Mouse (Mus musculus) stomach, embryonic 16.5 days (tissue): ENCODE data around the gene Ttc24. TPM values are rescaled to one million over a fixed set of nuclear protein-coding genes. Genes with fewer than 3 reads are reported as not detected.

Experiments used
- ATAC-seq: fragments of 200-750 bp; cut with Nextera tagmentation; 2 replicates; pipeline ENCODE4 v1.8.0; 2017; ENCODE audit warnings: moderate number of reproducible peaks, moderate TSS enrichment; ENCODE audit not compliant: insufficient read depth, low FRiP score
- H3K27ac ChIP-seq: fragments of 300-500 bp; sonication (generic); 2 replicates; pipeline ENCODE4 v1.5.1; 2014; ENCODE audit warnings: low read length
- H3K27me3 ChIP-seq: fragments of 300-500 bp; sonication (generic); 2 replicates; pipeline ENCODE4 v1.6.1; 2014; ENCODE audit warnings: low read length, control low read depth, mixed read lengths; ENCODE audit not compliant: control insufficient read depth, insufficient read depth
- H3K36me3 ChIP-seq: fragments of 300-500 bp; sonication (generic); 2 replicates; pipeline ENCODE4 v1.6.1; 2014; ENCODE audit warnings: low read length; ENCODE audit not compliant: control insufficient read depth, insufficient read depth
- H3K4me1 ChIP-seq: fragments of 300-500 bp; sonication (generic); 2 replicates; pipeline ENCODE4 v1.6.1; 2014; ENCODE audit warnings: low read length, control low read depth, mixed read lengths; ENCODE audit not compliant: control insufficient read depth, insufficient read depth
- H3K4me2 ChIP-seq: fragments of 300-500 bp; sonication (generic); 2 replicates; pipeline ENCODE4 v1.6.1; 2014; ENCODE audit warnings: low read depth, low read length, mixed read lengths
- H3K4me3 ChIP-seq: fragments of 300-500 bp; sonication (generic); replicated peaks from 2 replicates; pipeline ENCODE4 v1.5.1; 2014; ENCODE audit warnings: mild to moderate bottlenecking, low read length
- H3K9ac ChIP-seq: fragments of 300-500 bp; sonication (generic); 2 replicates; pipeline ENCODE4 v1.6.1; 2014; ENCODE audit warnings: low read length
- H3K9me3 ChIP-seq: fragments of 300-500 bp; sonication (generic); replicated peaks from 2 replicates; pipeline ENCODE4 v1.6.1; 2016; ENCODE audit warnings: low read length, control low read depth; ENCODE audit not compliant: control insufficient read depth
- WGBS: fragments of 180-500 bp; shearing (Covaris S2); extraction: QIAGEN DNeasy Blood & Tissue Kit; methylation state at CpG from one replicate; pipeline ENCODE4 v1.1.7; 2014; 5-methylcytosine and 5-hydroxymethylcytosine counted together
- polyA plus RNA-seq: library from polyadenylated mRNA; unstranded; fragments of >200 nt; fragmentation: Nextera tagmentation; extraction: Ambion mirVana; gene quantifications from 2 replicates; pipeline ENCODE4 v1.2.1, GENCODE M21; 2015

Gene Ttc24
- not detected in 2 replicates for polyA plus RNA-seq

GRCm38 (mm10) chr3:88078204-88078603 is at the start of gene Ttc24:
Gene Ttc24, minus strand, starts transcription at chr3:88078304.
- Histone ChIP-seq H3K4me1 (peaks cover 12% of the 10 kb centered on the region), H3K27me3 (no peaks in the 10 kb centered on the region), H3K27ac (no peak within 1 kb of the TSS), H3K36me3 (no peaks in the 10 kb centered on the region), H3K9ac (no peak within 1 kb of the TSS), H3K4me2 (no peak within 1 kb of the TSS), H3K4me3 (no peak within 1 kb of the TSS), H3K9me3 (no peaks in the 10 kb centered on the region)
- no peak for ATAC-seq
- WGBS, result 67% methylated on average over 4 of the region's 4 CpGs

GRCm38 (mm10) chr3:88127636-88128035 is 49.5 kb upstream of the Ttc24 start:
- no peak overlapping the region for H3K27ac ChIP-seq
- no peaks in the 10 kb centered on the region for H3K27me3 ChIP-seq
- H3K4me2 ChIP-seq, result no peak overlapping the region
- no peaks in the 10 kb centered on the region for H3K4me1 ChIP-seq
- no peak for ATAC-seq
- WGBS, result 61% methylated on average over 3 of the region's 3 CpGs
- H3K4me3 ChIP-seq, result no peak overlapping the region
- no peaks in the 10 kb centered on the region for H3K36me3 ChIP-seq
- H3K9me3 ChIP-seq, result no peaks in the 10 kb centered on the region
- no peak overlapping the region for H3K9ac ChIP-seq

GRCm38 (mm10) chr3:88126181-88126580 is 48.1 kb upstream of the Ttc24 start:
- no peak for ATAC-seq
- H3K4me2 ChIP-seq, result no peak overlapping the region

GRCm38 (mm10) chr3:88125195-88125594 is 47.1 kb upstream of the Ttc24 start:
- no peak overlapping the region for H3K9ac ChIP-seq
- no peak overlapping the region for H3K27ac ChIP-seq
- no peaks in the 10 kb centered on the region for H3K27me3 ChIP-seq
- H3K36me3 ChIP-seq, result no peaks in the 10 kb centered on the region
- no peaks in the 10 kb centered on the region for H3K9me3 ChIP-seq
- H3K4me1 ChIP-seq, result no peaks in the 10 kb centered on the region
- WGBS, result 46% methylated on average over 4 of the region's 4 CpGs
- ATAC-seq, result no peak
- no peak overlapping the region for H3K4me2 ChIP-seq
- no peak overlapping the region for H3K4me3 ChIP-seq

More at GRCm38 (mm10) chr3:88126181-88126580, 48.1 kb upstream of the Ttc24 start:
- Histone ChIP-seq H3K4me1 (no peaks in the 10 kb centered on the region), H3K9me3 (no peaks in the 10 kb centered on the region), H3K36me3 (no peaks in the 10 kb centered on the region), H3K4me3 (no peak overlapping the region), H3K27ac (no peak overlapping the region), H3K9ac (no peak overlapping the region), H3K27me3 (no peaks in the 10 kb centered on the region)
- WGBS, result 65% methylated on average over 7 of the region's 7 CpGs

- H3K27ac ChIP-seq, result no peak overlapping the region
- no peak overlapping the region for H3K9ac ChIP-seq
- H3K9me3 ChIP-seq, result no peaks in the 10 kb centered on the region
- no peaks in the 10 kb centered on the region for H3K4me1 ChIP-seq
- H3K36me3 ChIP-seq, result no peaks in the 10 kb centered on the region
- no peak overlapping the region for H3K4me2 ChIP-seq
- H3K4me3 ChIP-seq, result no peak overlapping the region
- H3K27me3 ChIP-seq, result no peaks in the 10 kb centered on the region
- no peak for ATAC-seq
- 65% methylated on average over 14 of the region's 14 CpGs for WGBS
Observed at GRCm38 (mm10) chr3:88121164-88122131, 43.3 kb upstream of the Ttc24 start.

GRCm38 (mm10) chr3:88120117-88120651 is 42.1 kb upstream of the Ttc24 start:
- Histone ChIP-seq H3K9me3 (no peaks in the 10 kb centered on the region), H3K4me2 (no peak overlapping the region), H3K27me3 (no peaks in the 10 kb centered on the region), H3K36me3 (no peaks in the 10 kb centered on the region), H3K9ac (no peak overlapping the region), H3K27ac (no peak overlapping the region), H3K4me3 (no peak overlapping the region), H3K4me1 (no peaks in the 10 kb centered on the region)
- no peak for ATAC-seq
- 82% methylated on average over 19 of the region's 19 CpGs for WGBS

GRCm38 (mm10) chr3:88114396-88114795 is 36.3 kb upstream of the Ttc24 start:
- H3K4me1 ChIP-seq, result no peaks in the 10 kb centered on the region
- H3K4me2 ChIP-seq, result no peak overlapping the region
- H3K9ac ChIP-seq, result no peak overlapping the region
- 90% methylated on average over 12 of the region's 12 CpGs for WGBS
- H3K27ac ChIP-seq, result no peak overlapping the region
- H3K4me3 ChIP-seq, result no peak overlapping the region
- H3K27me3 ChIP-seq, result no peaks in the 10 kb centered on the region
- H3K9me3 ChIP-seq, result no peaks in the 10 kb centered on the region
- no peak for ATAC-seq
- H3K36me3 ChIP-seq, result peaks cover 12% of the 10 kb centered on the region; the same call in 1 of the 2 replicates

GRCm38 (mm10) chr3:88109126-88109525 is 31.0 kb upstream of the Ttc24 start:
- Histone ChIP-seq H3K9ac (no peak overlapping the region), H3K27ac (no peak overlapping the region), H3K27me3 (no peaks in the 10 kb centered on the region), H3K4me2 (no peak overlapping the region), H3K9me3 (no peaks in the 10 kb centered on the region), H3K36me3 (peaks cover 15% of the 10 kb centered on the region), H3K4me3 (no peak overlapping the region), H3K4me1 (no peaks in the 10 kb centered on the region)
- 95% methylated on average over 6 of the region's 6 CpGs for WGBS
- no peak for ATAC-seq

GRCm38 (mm10) chr3:88106126-88106525 is 28.0 kb upstream of the Ttc24 start:
- H3K4me2 ChIP-seq, result no peak overlapping the region
- H3K9me3 ChIP-seq, result no peaks in the 10 kb centered on the region
- no peaks in the 10 kb centered on the region for H3K27me3 ChIP-seq
- ATAC-seq, result no peak
- no peaks in the 10 kb centered on the region for H3K4me1 ChIP-seq
- H3K4me3 ChIP-seq, result no peak overlapping the region
- H3K36me3 ChIP-seq, result peaks cover 3% of the 10 kb centered on the region
- no peak overlapping the region for H3K9ac ChIP-seq
- 87% methylated on average over 4 of the region's 4 CpGs for WGBS
- H3K27ac ChIP-seq, result no peak overlapping the region
